Mouse (Mus musculus): ENCODE measurements around the gene Rabgap1l.
"Not testable (repeated sequence)": the region's sequence is repeated elsewhere in the genome, so short reads cannot be mapped to it uniquely, and the experiment has no call there.

The Rabgap1l gene

GRCm38 (mm10) chr1:160481643-160482042 is 311.4 kb downstream of the Rabgap1l start:
- DNase-seq, result no peak

- no peak for DNase-seq
Measured at GRCm38 (mm10) chr1:160467443-160467842, 325.6 kb downstream of the Rabgap1l start.

GRCm38 (mm10) chr1:160465186-160465585 is 327.8 kb downstream of the Rabgap1l start:
- DNase-seq, result no peak

GRCm38 (mm10) chr1:160464148-160464547 is 328.9 kb downstream of the Rabgap1l start:
- no peak for DNase-seq

GRCm38 (mm10) chr1:160460346-160460745 is 332.7 kb downstream of the Rabgap1l start:
- DNase-seq, result no peak

- DNase-seq, result no peak
Measured at GRCm38 (mm10) chr1:160451663-160452062, 341.3 kb downstream of the Rabgap1l start.

DNA sequence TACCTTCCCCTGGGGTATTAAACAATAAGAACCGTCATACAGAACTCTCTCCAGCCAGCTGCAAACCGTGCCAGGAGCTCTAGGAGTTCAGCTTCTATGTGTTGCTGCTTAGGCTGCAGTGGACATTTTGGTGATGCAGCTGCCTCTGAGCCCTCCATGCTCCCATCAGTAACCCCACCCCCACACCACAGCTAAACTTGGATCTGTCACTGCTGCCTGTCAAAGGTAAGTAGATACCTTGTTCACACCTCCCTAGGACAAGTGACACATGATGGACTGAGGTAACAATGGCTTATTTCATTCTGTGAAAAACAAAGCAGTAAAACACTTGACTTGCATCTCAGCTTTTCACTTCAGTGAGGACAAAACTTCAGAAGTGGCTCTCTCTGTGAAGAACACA is 344.3 kb downstream of the Rabgap1l start:
- DNase-seq, result no peak

GRCm38 (mm10) chr1:160446823-160447222 is 346.2 kb downstream of the Rabgap1l start:
- DNase-seq, result no peak

DNA sequence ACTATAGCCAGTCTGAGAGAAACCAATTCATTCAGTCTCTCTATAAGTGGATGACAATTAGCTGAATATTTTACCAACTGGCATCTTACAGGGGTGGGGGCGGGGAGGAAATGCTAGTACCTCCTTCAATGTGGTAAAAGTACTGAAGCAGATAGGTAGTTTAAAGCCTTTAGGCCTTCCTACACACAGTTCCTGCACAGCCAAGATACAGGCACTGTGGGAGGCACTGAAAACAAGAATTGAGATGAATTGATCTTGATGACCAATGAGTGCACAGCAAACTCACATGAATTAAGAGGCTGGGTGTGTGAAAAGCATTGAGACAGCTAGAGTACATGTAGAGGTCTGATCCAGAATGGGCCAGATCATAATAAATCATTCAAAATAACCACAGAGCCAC is 349.5 kb downstream of the Rabgap1l start:
- DNase-seq, result no peak

GRCm38 (mm10) chr1:160441679-160442078 is 351.3 kb downstream of the Rabgap1l start:
- no peak for DNase-seq

DNA sequence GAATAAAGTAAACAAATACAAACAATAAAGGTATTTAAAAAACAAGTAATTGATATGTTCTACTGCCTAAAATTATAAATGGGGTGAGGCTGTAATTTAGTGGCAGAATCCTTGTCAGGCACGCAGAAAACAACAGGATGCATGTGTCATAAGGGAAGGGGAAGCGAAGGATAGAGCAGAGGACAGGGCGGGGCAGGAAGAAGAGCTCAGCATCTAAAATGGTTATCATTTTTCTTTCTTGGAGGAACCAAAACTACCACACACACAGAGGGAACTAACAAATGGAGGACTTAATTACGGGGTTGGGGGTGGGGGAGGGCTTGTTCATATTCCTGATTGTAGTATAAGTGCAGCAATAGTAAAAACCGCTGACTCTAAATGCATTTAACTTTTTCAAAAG is 351.9 kb downstream of the Rabgap1l start:
- DNase-seq, result no peak

DNA sequence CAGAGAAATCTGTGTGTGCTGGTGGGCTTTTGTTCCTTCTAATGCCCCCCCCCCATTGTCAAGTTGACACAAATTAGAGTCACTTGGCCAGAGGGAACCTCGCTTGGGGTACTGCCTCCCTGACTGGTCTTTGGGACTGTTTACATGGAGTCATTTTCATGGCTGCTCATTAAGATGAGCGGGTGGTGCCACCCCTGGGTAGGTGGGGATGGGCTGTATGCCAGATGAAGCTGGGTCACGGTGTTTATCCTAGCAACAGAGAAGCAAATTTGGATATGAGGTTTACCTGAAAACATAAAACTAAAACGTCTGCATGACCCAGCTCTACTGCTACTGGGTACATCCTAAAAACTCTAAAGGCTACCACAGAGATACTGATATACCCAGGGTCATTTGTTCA is 354.2 kb downstream of the Rabgap1l start:
- DNase-seq, result no peak

- DNase-seq, result no peak
Measured at GRCm38 (mm10) chr1:160417196-160417854, 375.7 kb downstream of the Rabgap1l start.

GRCm38 (mm10) chr1:160410822-160411221 is 382.2 kb downstream of the Rabgap1l start:
- peak; percentile 51 to 70 for DNase-seq

DNA sequence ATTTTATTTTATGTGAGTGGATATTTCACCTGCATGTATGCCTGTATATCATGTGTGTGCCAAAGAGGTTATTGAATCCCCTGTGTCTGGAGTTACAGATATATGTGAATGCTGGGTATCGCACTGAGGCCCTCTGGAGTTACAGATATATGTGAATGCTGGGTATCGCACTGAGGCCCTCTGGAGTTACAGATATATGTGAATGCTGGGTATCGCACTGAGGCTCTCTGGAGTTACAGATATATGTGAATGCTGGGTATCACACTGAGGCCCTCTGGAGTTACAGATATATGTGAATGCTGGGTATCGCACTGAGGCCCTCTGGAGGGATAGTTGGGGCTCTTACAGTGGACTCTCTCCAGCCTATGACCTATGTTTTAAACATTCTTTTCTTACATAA is 383.3 kb downstream of the Rabgap1l start:
- not testable (repeated sequence) for DNase-seq

DNA sequence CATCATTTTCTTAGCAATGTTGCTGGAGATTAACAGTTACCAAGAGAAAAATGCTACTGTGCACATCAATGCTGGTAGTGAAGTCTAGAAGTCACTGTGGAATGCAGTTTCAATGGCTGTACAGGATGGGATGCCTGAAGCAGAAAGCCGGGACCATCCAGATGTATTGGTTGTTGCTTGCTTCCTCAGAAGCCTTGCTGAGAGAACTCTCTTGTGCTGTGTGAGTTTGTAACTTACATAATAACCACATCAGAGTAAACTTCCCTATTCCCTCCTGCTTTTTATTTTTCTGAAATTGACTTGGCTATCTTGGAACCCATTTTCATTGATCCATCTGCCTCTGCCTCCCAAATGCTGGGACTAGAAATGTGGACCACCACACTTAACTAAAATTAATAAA is 383.9 kb downstream of the Rabgap1l start:
- DNase-seq, result no peak

- DNase-seq, result no peak
Measured at GRCm38 (mm10) chr1:160408302-160408897, 384.6 kb downstream of the Rabgap1l start.

GRCm38 (mm10) chr1:160399428-160399827 is 393.6 kb downstream of the Rabgap1l start:
- DNase-seq, result peak in 1 of 2 experiments; percentile 60

- DNase-seq, result no peak
Measured at GRCm38 (mm10) chr1:160397037-160397436, 396.0 kb downstream of the Rabgap1l start.

GRCm38 (mm10) chr1:160387446-160387845 is 405.6 kb downstream of the Rabgap1l start:
- no peak for DNase-seq

DNA sequence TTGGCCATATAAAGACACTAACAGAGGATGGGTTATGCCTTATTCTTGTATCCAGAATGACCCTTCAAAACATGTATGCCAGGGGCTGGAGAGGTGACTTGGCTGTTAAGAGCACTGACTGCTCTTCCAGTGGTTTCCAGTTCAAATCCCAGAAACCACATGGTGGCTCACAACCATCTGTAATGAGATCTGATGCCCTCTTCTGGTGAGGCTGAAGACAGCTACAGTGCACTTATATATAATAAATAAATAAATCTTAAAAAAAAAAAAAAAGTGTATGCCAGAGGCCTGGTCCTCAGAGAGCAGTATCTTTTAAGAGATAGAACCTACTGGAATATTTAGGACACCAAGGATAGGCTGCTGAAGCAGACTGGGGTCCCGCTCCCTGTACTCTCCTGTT is 414.6 kb downstream of the Rabgap1l start:
- no peak for DNase-seq

GRCm38 (mm10) chr1:160377337-160378336 is 415.4 kb downstream of the Rabgap1l start:
- peak; percentile 56 to 71 for DNase-seq

DNA sequence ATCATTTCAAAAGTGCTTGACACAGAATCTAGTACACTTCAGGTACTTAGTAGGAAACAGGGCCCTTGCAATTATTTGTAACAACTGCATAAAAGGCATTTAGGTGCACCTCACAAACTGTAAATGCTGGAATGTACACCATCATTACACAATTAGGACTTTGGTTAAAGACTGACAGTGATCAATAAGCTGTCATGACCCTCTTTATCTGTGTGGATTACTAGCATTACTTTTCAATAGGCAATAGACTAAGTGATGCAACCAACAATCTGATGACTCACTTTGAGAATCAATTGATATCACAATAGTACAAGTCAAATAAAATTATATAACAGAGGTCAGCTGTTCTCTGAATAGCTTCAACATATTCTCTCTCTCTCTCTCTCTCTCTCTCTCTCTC is 418.5 kb downstream of the Rabgap1l start:
- DNase-seq, result no peak

All from cerebellum, postnatal 25 days (tissue).